Mouse (Mus musculus) thymus, adult 2 months (tissue): ENCODE data around the gene Dynlrb2.

ENCODE experiments used
- CTCF ChIP-seq: fragments of 200-500 bp; IDR thresholded peaks from 2 replicates; pipeline ENCODE4 v1.5.1; 2012; ENCODE audit warnings: mild to moderate bottlenecking, control low read depth, low read length, moderate library complexity, borderline replicate concordance; ENCODE audit not compliant: control insufficient read depth, poor library complexity, insufficient read depth; ENCODE audit errors: extremely low read depth
- POLR2A ChIP-seq: fragments of 200-500 bp; IDR thresholded peaks from 2 replicates; pipeline ENCODE4 v1.6.1; 2012; ENCODE audit warnings: mild to moderate bottlenecking, low read length, control low read depth, moderate library complexity; ENCODE audit not compliant: control insufficient read depth, poor library complexity, insufficient read depth; ENCODE audit errors: extremely low read depth

- TF ChIP-seq CTCF, result no peak
- no peak for TF ChIP-seq POLR2A
These were observed 23.9 kb upstream of the Dynlrb2 start for GRCm38 (mm10) chr8:116480894-116481293.
